Mouse (Mus musculus) central nervous system, embryonic 18 days (tissue): ENCODE data around the gene Vsnl1. TPM values are rescaled to one million over a fixed set of nuclear protein-coding genes. Genes with fewer than 3 reads are reported as not detected.

Experiments used
- polyA plus RNA-seq: library from polyadenylated mRNA; depleted of rRNA; stranded (reverse); fragments of >200 nt; gene quantifications from 2 replicates; pipeline ENCODE4 v1.2.3, GENCODE M21; 2012; rRNA removed

Gene Vsnl1
- polyA plus RNA-seq: 85.4 and 96.2 TPM in 2 replicates

GRCm38 (mm10) chr12:11436497-11437265, at the start of gene Vsnl1:
Gene Vsnl1, minus strand, starts transcription at chr12:11436613.

GRCm38 (mm10) chr12:11455549-11456194, 19.3 kb upstream of the Vsnl1 start, which contains the start of gene Rad51ap2:
Gene Rad51ap2, plus strand, starts transcription at chr12:11456079.

Other genes starting within 250 kb of the Vsnl1 start
- not detected in 2 replicates for gene Msgn1, start 227.6 kb downstream of the Vsnl1 start, polyA plus RNA-seq
- 1.2 and 1.5 TPM in 2 replicates for gene Gen1, start 170.8 kb downstream of the Vsnl1 start, polyA plus RNA-seq
- gene Smc6, start 170.7 kb downstream of the Vsnl1 start, polyA plus RNA-seq: 48.0 and 56.6 TPM in 2 replicates
- 0.30 and 0.33 TPM in 2 replicates for gene Rad51ap2, start 19.5 kb upstream of the Vsnl1 start, polyA plus RNA-seq